Mouse (Mus musculus) small intestine, adult 2 months (tissue): Measurements from ENCODE around the gene Zfp638.

Experiments used
- CTCF ChIP-seq: fragments of 200-500 bp; IDR thresholded peaks from 2 replicates; pipeline ENCODE4 v1.5.1; 2012; ENCODE audit warnings: low read depth, mild to moderate bottlenecking, control low read depth, inconsistent platforms, low read length, moderate library complexity, mixed read lengths; ENCODE audit not compliant: insufficient replicate concordance, insufficient read length; ENCODE audit errors: extremely low read depth
- POLR2A ChIP-seq: fragments of 200-500 bp; IDR thresholded peaks from 2 replicates; pipeline ENCODE4 v1.6.1; 2012; ENCODE audit warnings: low read depth, mild to moderate bottlenecking, control low read depth, inconsistent platforms, low read length, moderate library complexity

DNA sequence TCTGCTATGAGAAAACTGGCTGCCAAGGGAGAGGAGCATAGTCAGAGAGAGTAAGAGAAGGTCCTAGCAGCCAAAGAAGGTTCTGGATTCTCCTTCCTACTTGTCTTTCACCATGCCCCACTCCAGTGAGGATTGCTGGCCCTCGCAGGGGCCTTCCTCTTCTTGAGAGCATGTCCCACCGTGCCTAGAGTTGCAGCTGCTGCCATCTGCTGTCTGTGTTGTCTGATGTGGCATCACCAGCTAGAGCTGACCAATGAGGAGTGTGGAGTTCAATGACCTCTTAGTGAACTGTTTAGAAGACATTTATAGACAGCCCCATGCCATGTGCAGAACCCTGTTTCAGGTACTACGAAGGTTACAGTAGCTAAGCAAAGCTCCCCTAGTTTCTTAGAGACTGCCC lies 150.5 kb downstream of the Zfp638 start:
- TF ChIP-seq POLR2A (no peak), CTCF (peak; percentile 9; the same call in 1 of the 2 replicates)
